ENCODE assay signal across 7 mouse cellular contexts in genomic region chr16:17796519-17796918, GRCm38 (mm10). TPM values are rescaled to one million over a fixed set of nuclear protein-coding genes. Genes with fewer than 3 reads are reported as not detected.
DNase-seq lines count a peak whose midpoint lies in the region; ATAC-seq lines count a peak whose summit lies in the region.

No protein-coding gene starts in this region.

- peaks cover 23% of the 10 kb centered on the region for H3K27me3 ChIP-seq in lung, embryonic 15.5 days
- H3K27me3 ChIP-seq in forebrain, embryonic 15.5 days, result peaks cover 59% of the 10 kb centered on the region
- H3K27me3 ChIP-seq in liver, embryonic 12.5 days (replicated peaks), result peaks cover 77% of the 10 kb centered on the region
- H3K27me3 ChIP-seq in stomach, embryonic 15.5 days (replicated peaks), result peaks cover 28% of the 10 kb centered on the region

- DNase-seq in lung, postnatal 25 days (ENCODE audit: low spot score), result no peak
- no peak for DNase-seq in thymus, postnatal 0 days (ENCODE audit: low spot score)
- DNase-seq in right cerebral cortex, postnatal 25 days, result no peak

- H3K4me3 ChIP-seq in lung, embryonic 15.5 days, result peak overlapping the region; percentile 60
- H3K4me3 ChIP-seq in forebrain, embryonic 15.5 days, result peak overlapping the region; percentile 46
- H3K4me3 ChIP-seq in liver, embryonic 12.5 days, result peak overlapping the region; percentile 52
- peak overlapping the region; percentile 67 for H3K4me3 ChIP-seq in stomach, embryonic 15.5 days (replicated peaks)

- no peak for ATAC-seq in lung, embryonic 15.5 days (ENCODE audit: borderline replicate concordance, extremely low read depth, low FRiP score, low TSS enrichment)
- no peak for ATAC-seq in forebrain, embryonic 15.5 days (replicated peaks)
- no peak for ATAC-seq in liver, embryonic 12.5 days
- ATAC-seq in stomach, embryonic 15.5 days (ENCODE audit: insufficient read depth, low FRiP score, low read depth), result no peak

- peak overlapping the region; percentile 76 for H3K4me2 ChIP-seq in lung, embryonic 15.5 days
- peak overlapping the region; percentile 80 for H3K4me2 ChIP-seq in forebrain, embryonic 15.5 days (replicated peaks)
- H3K4me2 ChIP-seq in liver, embryonic 12.5 days, result peak overlapping the region; percentile 60
- peak overlapping the region; percentile 77 for H3K4me2 ChIP-seq in stomach, embryonic 15.5 days

- H3K9ac ChIP-seq in lung, embryonic 15.5 days, result peak overlapping the region; percentile 71
- peak overlapping the region; percentile 51 for H3K9ac ChIP-seq in forebrain, embryonic 15.5 days (replicated peaks)
- no peak overlapping the region for H3K9ac ChIP-seq in liver, embryonic 12.5 days
- peak overlapping the region; percentile 74; the same call in 1 of the 2 replicates for H3K9ac ChIP-seq in stomach, embryonic 15.5 days

- H3K27ac ChIP-seq in lung, embryonic 15.5 days, result peak overlapping the region; percentile 94
- no peak overlapping the region for H3K27ac ChIP-seq in forebrain, embryonic 15.5 days (replicated peaks)
- H3K27ac ChIP-seq in liver, embryonic 12.5 days, result no peak overlapping the region
- H3K27ac ChIP-seq in stomach, embryonic 15.5 days, result peak overlapping the region; percentile 95

- peaks cover 16% of the 10 kb centered on the region for H3K36me3 ChIP-seq in lung, embryonic 15.5 days
- H3K36me3 ChIP-seq in forebrain, embryonic 15.5 days, result peaks cover 10% of the 10 kb centered on the region
- peaks cover 21% of the 10 kb centered on the region for H3K36me3 ChIP-seq in liver, embryonic 12.5 days
- peaks cover 19% of the 10 kb centered on the region; the same call in 1 of the 2 replicates for H3K36me3 ChIP-seq in stomach, embryonic 15.5 days

- no peaks in the 10 kb centered on the region for H3K9me3 ChIP-seq in lung, embryonic 15.5 days
- no peaks in the 10 kb centered on the region for H3K9me3 ChIP-seq in forebrain, embryonic 15.5 days
- no peaks in the 10 kb centered on the region for H3K9me3 ChIP-seq in liver, embryonic 12.5 days (replicated peaks)
- H3K9me3 ChIP-seq in stomach, embryonic 15.5 days, result no peaks in the 10 kb centered on the region

- H3K4me1 ChIP-seq in lung, embryonic 15.5 days, result peaks cover 46% of the 10 kb centered on the region
- peaks cover 21% of the 10 kb centered on the region for H3K4me1 ChIP-seq in forebrain, embryonic 15.5 days
- H3K4me1 ChIP-seq in liver, embryonic 12.5 days, result peaks cover 10% of the 10 kb centered on the region
- H3K4me1 ChIP-seq in stomach, embryonic 15.5 days, result peaks cover 32% of the 10 kb centered on the region

RNA-seq across cellular contexts. Expression of gene Scarf2, which starts 0.6 kb away (rescaled TPM):
- polyA plus RNA-seq in lung, embryonic 15.5 days (2015; fragmentation: Nextera tagmentation; extraction: Ambion mirVana), result 20.5 and 23.9 TPM in 2 replicates
- 1.3 TPM in 2 replicates for polyA plus RNA-seq in forebrain, embryonic 15.5 days (2015; fragmentation: Nextera tagmentation; extraction: Ambion mirVana)
- 4.9 and 5.2 TPM in 2 replicates for polyA plus RNA-seq in liver, embryonic 12.5 days (2016; fragmentation: Nextera tagmentation; extraction: Ambion mirVana)
- polyA plus RNA-seq in stomach, embryonic 15.5 days (2015; fragmentation: Nextera tagmentation; extraction: Ambion mirVana), result 15.8 and 18.5 TPM in 2 replicates
- polyA plus RNA-seq in thymus, postnatal 0 days (2015; fragmentation: Nextera tagmentation; extraction: Ambion mirVana), result 3.6 and 4.3 TPM in 2 replicates

RNA-seq across cellular contexts. Expression of gene B830017H08Rik, which starts 36.4 kb away (rescaled TPM):
- 0.09 TPM in 1 of 2 replicates, not detected in the other for polyA plus RNA-seq in lung, embryonic 15.5 days (2015; fragmentation: Nextera tagmentation; extraction: Ambion mirVana)
- 0.93 and 1.3 TPM in 2 replicates for polyA plus RNA-seq in forebrain, embryonic 15.5 days (2015; fragmentation: Nextera tagmentation; extraction: Ambion mirVana)
- polyA plus RNA-seq in liver, embryonic 12.5 days (2016; fragmentation: Nextera tagmentation; extraction: Ambion mirVana), result not detected in 2 replicates
- not detected in 2 replicates for polyA plus RNA-seq in stomach, embryonic 15.5 days (2015; fragmentation: Nextera tagmentation; extraction: Ambion mirVana)
- polyA plus RNA-seq in thymus, postnatal 0 days (2015; fragmentation: Nextera tagmentation; extraction: Ambion mirVana), result not detected in 2 replicates

RNA-seq across cellular contexts. Expression of gene Klhl22, which starts 37.1 kb away (rescaled TPM):
- 61.2 and 66.0 TPM in 2 replicates for polyA plus RNA-seq in lung, embryonic 15.5 days (2015; fragmentation: Nextera tagmentation; extraction: Ambion mirVana)
- 69.7 and 72.1 TPM in 2 replicates for polyA plus RNA-seq in forebrain, embryonic 15.5 days (2015; fragmentation: Nextera tagmentation; extraction: Ambion mirVana)
- 23.5 and 24.0 TPM in 2 replicates for polyA plus RNA-seq in liver, embryonic 12.5 days (2016; fragmentation: Nextera tagmentation; extraction: Ambion mirVana)
- polyA plus RNA-seq in stomach, embryonic 15.5 days (2015; fragmentation: Nextera tagmentation; extraction: Ambion mirVana), result 57.4 and 57.6 TPM in 2 replicates
- polyA plus RNA-seq in thymus, postnatal 0 days (2015; fragmentation: Nextera tagmentation; extraction: Ambion mirVana), result 27.6 and 30.2 TPM in 2 replicates

RNA-seq across cellular contexts. Expression of gene Car15, which starts 41.6 kb away (rescaled TPM):
- polyA plus RNA-seq in lung, embryonic 15.5 days (2015; fragmentation: Nextera tagmentation; extraction: Ambion mirVana), result 1.8 and 3.3 TPM in 2 replicates
- polyA plus RNA-seq in forebrain, embryonic 15.5 days (2015; fragmentation: Nextera tagmentation; extraction: Ambion mirVana), result 4.8 and 5.7 TPM in 2 replicates
- polyA plus RNA-seq in liver, embryonic 12.5 days (2016; fragmentation: Nextera tagmentation; extraction: Ambion mirVana), result 0.58 and 0.61 TPM in 2 replicates
- 2.6 and 2.7 TPM in 2 replicates for polyA plus RNA-seq in stomach, embryonic 15.5 days (2015; fragmentation: Nextera tagmentation; extraction: Ambion mirVana)
- polyA plus RNA-seq in thymus, postnatal 0 days (2015; fragmentation: Nextera tagmentation; extraction: Ambion mirVana), result 0.83 and 1.3 TPM in 2 replicates

Comparison
In these comparisons a context has a peak if more than half of its experiments do, and no peak if none do; other contexts are left out.
1. H3K27ac ChIP-seq: peak in lung, embryonic 15.5 days (single experiment) and stomach, embryonic 15.5 days (single experiment); none in forebrain, embryonic 15.5 days (single experiment) and liver, embryonic 12.5 days (single experiment).
2. Peak in every context shown above with its lines, with median percentiles within 50 percentile points of each other: H3K4me2 ChIP-seq and H3K4me3 ChIP-seq.